ENCODE assay signal across 14 mouse cellular contexts in genomic region chr14:19887569-19887968, GRCm38 (mm10).
DNase-seq lines count a peak whose midpoint lies in the region; ATAC-seq and TF ChIP-seq lines count a peak whose summit lies in the region.
"Had no signal": no experiment of that assay in that cellular context is flagged by ENCODE, and none has a peak within 500 bp of the region (broad histone marks: within the 10 kb centered on the region; RNA-seq: fewer than 3 reads in every experiment).

No protein-coding gene starts in this region.

- no peak overlapping the region for H3K9ac ChIP-seq in forebrain, embryonic 16.5 days (replicated peaks; ENCODE audit: low read depth, low read length)
- H3K9ac ChIP-seq in lung, postnatal 0 days (replicated peaks; ENCODE audit: low read depth), result no peak overlapping the region

- intact Hi-C loops in left cerebral cortex, postnatal 10 days (cut with DNase I), result no loop called here
- intact Hi-C loops in heart, postnatal 10 days (cut with DNase I), result no loop called here
- intact Hi-C loops in left cerebral cortex, postnatal 25 days (cut with DNase I), result no loop called here

- TF ChIP-seq EP300 in lung, postnatal 0 days (IDR thresholded peaks at IDR 0.05), result no peak

- no peaks in the 10 kb centered on the region for H3K9me3 ChIP-seq in forebrain, embryonic 16.5 days (ENCODE audit: control insufficient read depth, low read length)
- H3K9me3 ChIP-seq in lung, postnatal 0 days (ENCODE audit: low read length), result no peaks in the 10 kb centered on the region
- H3K9me3 ChIP-seq: embryonic facial prominence, embryonic 10.5 days had no signal

- no peak overlapping the region for H3K4me3 ChIP-seq in forebrain, embryonic 16.5 days (replicated peaks; ENCODE audit: low read length)
- no peak overlapping the region for H3K4me3 ChIP-seq in lung, postnatal 0 days (ENCODE audit: low read depth, low read length)
- H3K4me3 ChIP-seq: embryonic facial prominence, embryonic 10.5 days had no signal

- H3K36me3 ChIP-seq in forebrain, embryonic 16.5 days (ENCODE audit: control insufficient read depth, insufficient read depth), result peaks cover 17% of the 10 kb centered on the region
- H3K36me3 ChIP-seq in lung, postnatal 0 days (ENCODE audit: insufficient read depth, low read length), result no peaks in the 10 kb centered on the region

- no peaks in the 10 kb centered on the region for H3K27me3 ChIP-seq in forebrain, embryonic 16.5 days (replicated peaks; ENCODE audit: control insufficient read depth, insufficient read depth, low read length)
- H3K27me3 ChIP-seq in lung, postnatal 0 days (replicated peaks; ENCODE audit: insufficient read depth, low read length), result no peaks in the 10 kb centered on the region

- WGBS in forebrain, embryonic 16.5 days, result 91% methylated on average over 5 of the region's 5 CpGs
- 89% methylated on average over 5 of the region's 5 CpGs for WGBS in lung, postnatal 0 days

- TF ChIP-seq CTCF in lung, postnatal 0 days (IDR thresholded peaks at IDR 0.05), result no peak

- no peak for ATAC-seq in forebrain, embryonic 16.5 days
- ATAC-seq in lung, postnatal 0 days, result no peak

- no peak overlapping the region for H3K4me2 ChIP-seq in forebrain, embryonic 16.5 days (ENCODE audit: low read length)
- no peak overlapping the region for H3K4me2 ChIP-seq in lung, postnatal 0 days (replicated peaks; ENCODE audit: low read depth, low read length)
- H3K4me2 ChIP-seq: liver, embryonic 11.5 days had no signal

- H3K4me1 ChIP-seq in forebrain, embryonic 16.5 days (replicated peaks; ENCODE audit: control insufficient read depth, insufficient read depth, low read length), result no peaks in the 10 kb centered on the region
- H3K4me1 ChIP-seq in lung, postnatal 0 days (ENCODE audit: insufficient read depth, low read depth, low read length), result no peaks in the 10 kb centered on the region
- H3K4me1 ChIP-seq: embryonic facial prominence, embryonic 10.5 days had no signal

- DNase-seq in frontal cortex, adult 2 months (ENCODE audit: extremely low spot score in 1 of 2, low spot score in 1 of 2), result peak; percentile 41 to 52
- no peak for DNase-seq in frontal cortex, postnatal 10 days (ENCODE audit: low spot score in 2 of 2)
- DNase-seq in left cerebral cortex, adult 11 months (ENCODE audit: low spot score), result peak; percentile 29
- no peak for DNase-seq in left cerebral cortex, postnatal 10 days (ENCODE audit: extremely low spot score in 1 of 2, low spot score in 2 of 2)
- peak; percentile 22 to 31 for DNase-seq in heart, postnatal 10 days
- peak; percentile 37 to 76 for DNase-seq in left cerebral cortex, postnatal 25 days (ENCODE audit: low spot score in 2 of 2)
- no peak for DNase-seq in lung, postnatal 0 days (ENCODE audit: low spot score)
- DNase-seq: adrenal gland, adult 8-10 months; cerebellum, postnatal 14 days; kidney, adult 9 months; spleen, adult 18-20 months had no signal

- H3K27ac ChIP-seq in forebrain, embryonic 16.5 days (ENCODE audit: low read length), result no peak overlapping the region
- no peak overlapping the region for H3K27ac ChIP-seq in lung, postnatal 0 days (ENCODE audit: low read length)
- H3K27ac ChIP-seq: embryonic facial prominence, embryonic 10.5 days had no signal

Comparison
In these comparisons a context has a peak if more than half of its experiments do, and no peak if none do; other contexts are left out.
1. DNase-seq: peak in frontal cortex, adult 2 months (2 of 2), left cerebral cortex, adult 11 months (single experiment), heart, postnatal 10 days (2 of 2) and left cerebral cortex, postnatal 25 days (2 of 2); none in frontal cortex, postnatal 10 days (0 of 2), left cerebral cortex, postnatal 10 days (0 of 2) and lung, postnatal 0 days (single experiment).